Mouse (Mus musculus) cerebral cortex, adult 2 months (tissue): ENCODE measurements around the gene Syndig1l.

ENCODE experiments used
- WGBS: fragments of 180-500 bp; shearing (Covaris S2); methylation state at CpG from one replicate; pipeline ENCODE4 v1.1.7; 2018; 5-methylcytosine and 5-hydroxymethylcytosine counted together

The Syndig1l gene

GRCm38 (mm10) chr12:84698319-84699081 is at the start of gene Syndig1l:
TSS of gene Syndig1l (minus strand) at chr12:84698831.
- 1% methylated on average over 70 of the region's 79 CpGs for WGBS

GRCm38 (mm10) chr12:84748134-84748533 is 49.5 kb upstream of the Syndig1l start:
- WGBS = 73% methylated on average over 3 of the region's 3 CpGs

GRCm38 (mm10) chr12:84745700-84746099 is 47.1 kb upstream of the Syndig1l start:
- WGBS = 77% methylated on average over 4 of the region's 4 CpGs

GRCm38 (mm10) chr12:84743496-84743895 is 44.9 kb upstream of the Syndig1l start:
- 95% methylated on average over 10 of the region's 10 CpGs for WGBS

- whole genome bisulfite sequencing = 65% methylated on average over 13 of the region's 13 CpGs
Measured at GRCm38 (mm10) chr12:84733366-84733765, 34.7 kb upstream of the Syndig1l start.

GRCm38 (mm10) chr12:84728421-84728820 is 29.8 kb upstream of the Syndig1l start:
- 94% methylated on average over 10 of the region's 10 CpGs for WGBS

GRCm38 (mm10) chr12:84727434-84727833 is 28.8 kb upstream of the Syndig1l start:
- 85% methylated on average over 5 of the region's 5 CpGs for WGBS

GRCm38 (mm10) chr12:84726986-84727385 is 28.4 kb upstream of the Syndig1l start:
- WGBS = 82% methylated on average over 4 of the region's 4 CpGs

GRCm38 (mm10) chr12:84726391-84726790 is 27.8 kb upstream of the Syndig1l start:
- 87% methylated on average over 4 of the region's 4 CpGs for WGBS

- 93% methylated on average over 9 of the region's 9 CpGs for WGBS
Measured at GRCm38 (mm10) chr12:84718462-84719244, 20.0 kb upstream of the Syndig1l start.

GRCm38 (mm10) chr12:84714578-84714977 is 15.9 kb upstream of the Syndig1l start:
- 94% methylated on average over 6 of the region's 6 CpGs for WGBS

- WGBS = 54% methylated on average over 14 of the region's 14 CpGs
Measured at GRCm38 (mm10) chr12:84709842-84710439, 11.3 kb upstream of the Syndig1l start.

- WGBS = 82% methylated on average over 4 of the region's 4 CpGs
Measured at GRCm38 (mm10) chr12:84707804-84708203, 9.2 kb upstream of the Syndig1l start.

- 62% methylated on average over 4 of the region's 4 CpGs for WGBS
Measured at GRCm38 (mm10) chr12:84706886-84707285, 8.3 kb upstream of the Syndig1l start.

- WGBS = 64% methylated on average over 7 of the region's 7 CpGs
Measured at GRCm38 (mm10) chr12:84702586-84702985, 4.0 kb upstream of the Syndig1l start.

- WGBS = 88% methylated on average over 6 of the region's 6 CpGs
Measured at GRCm38 (mm10) chr12:84692141-84692540, 6.5 kb downstream of the Syndig1l start.

- 91% methylated on average over 11 of the region's 11 CpGs for WGBS
Measured at GRCm38 (mm10) chr12:84689051-84689450, 9.6 kb downstream of the Syndig1l start.

- 70% methylated on average over 4 of the region's 4 CpGs for WGBS
Measured at GRCm38 (mm10) chr12:84687531-84687930, 11.1 kb downstream of the Syndig1l start.

- WGBS = 60% methylated on average over 4 of the region's 4 CpGs
Measured at GRCm38 (mm10) chr12:84686176-84686575, 12.5 kb downstream of the Syndig1l start.

- 73% methylated on average over 7 of the region's 7 CpGs for WGBS
Measured at GRCm38 (mm10) chr12:84684569-84684968, 14.1 kb downstream of the Syndig1l start.

GRCm38 (mm10) chr12:84676011-84676410 is 22.6 kb downstream of the Syndig1l start:
- WGBS = 77% methylated on average over 3 of the region's 3 CpGs
